Mouse (Mus musculus) midbrain, embryonic 11.5 days (tissue): Measurements from ENCODE around the gene Castor1. TPM values are rescaled to one million over a fixed set of nuclear protein-coding genes. Genes with fewer than 3 reads are reported as not detected.

Source experiments
- ATAC-seq: fragments of 200-750 bp; cut with Nextera tagmentation; 2 replicates; pipeline ENCODE4 v1.8.0; 2017; ENCODE audit warnings: moderate TSS enrichment, moderate library complexity; ENCODE audit not compliant: low FRiP score
- DNase-seq: peaks from one replicate; pipeline ENCODE4 v3.0.0; 2015; ENCODE audit warnings: low spot score; ENCODE audit errors: missing footprints
- H3K27ac ChIP-seq: fragments of 300-500 bp; sonication (generic); 2 replicates; pipeline ENCODE4 v1.5.1; 2014; ENCODE audit warnings: low read depth, low read length
- H3K27me3 ChIP-seq: fragments of 300-500 bp; sonication (generic); 2 replicates; pipeline ENCODE4 v1.6.1; 2014; ENCODE audit warnings: mild to moderate bottlenecking, low read length, moderate library complexity, mixed read lengths; ENCODE audit not compliant: control insufficient read depth, insufficient read depth
- H3K36me3 ChIP-seq: fragments of 300-500 bp; sonication (generic); 2 replicates; pipeline ENCODE4 v1.6.1; 2014; ENCODE audit warnings: mild to moderate bottlenecking, low read length, moderate library complexity, mixed read lengths; ENCODE audit not compliant: control insufficient read depth, insufficient read depth
- H3K4me1 ChIP-seq: fragments of 300-500 bp; sonication (generic); 2 replicates; pipeline ENCODE4 v1.6.1; 2014; ENCODE audit warnings: low read length; ENCODE audit not compliant: control insufficient read depth, insufficient read depth
- H3K4me2 ChIP-seq: fragments of 300-500 bp; sonication (generic); 2 replicates; pipeline ENCODE4 v1.6.1; 2014; ENCODE audit warnings: mild to moderate bottlenecking, moderate library complexity
- H3K4me3 ChIP-seq: fragments of 300-500 bp; sonication (generic); 2 replicates; pipeline ENCODE4 v1.5.1; 2014; ENCODE audit warnings: low read depth, low read length
- H3K9ac ChIP-seq: fragments of 300-500 bp; sonication (generic); 2 replicates; pipeline ENCODE4 v1.6.1; 2014; ENCODE audit warnings: low read length
- H3K9me3 ChIP-seq: fragments of 300-500 bp; sonication (generic); 2 replicates; pipeline ENCODE4 v1.6.1; 2016; ENCODE audit warnings: low read length; ENCODE audit not compliant: control insufficient read depth
- WGBS: fragments of 180-500 bp; shearing (Covaris S2); extraction: QIAGEN DNeasy Blood & Tissue Kit; methylation state at CpG from one replicate; pipeline ENCODE4 v1.1.7; 2014; 5-methylcytosine and 5-hydroxymethylcytosine counted together
- polyA plus RNA-seq: library from polyadenylated mRNA; unstranded; fragments of >200 nt; fragmentation: Nextera tagmentation; extraction: Ambion mirVana; gene quantifications from 2 replicates; pipeline ENCODE4 v1.2.1, GENCODE M21; 2014

The Castor1 gene
- polyA plus RNA-seq, 1 experiment from 2014 or later: 2.7 TPM

GRCm38 (mm10) chr11:4260463-4261187 lies 42.6 kb downstream of the Castor1 start:
- Histone ChIP-seq H3K36me3 (no peaks in the 10 kb centered on the region), H3K4me2 (no peak overlapping the region), H3K9me3 (no peaks in the 10 kb centered on the region), H3K27ac (no peak overlapping the region), H3K4me3 (no peak overlapping the region), H3K9ac (no peak overlapping the region), H3K4me1 (no peaks in the 10 kb centered on the region), H3K27me3 (peaks cover 7% of the 10 kb centered on the region)
- no peak for ATAC-seq
- WGBS: 68% methylated on average over 14 of the region's 14 CpGs
- peak; percentile 80 for DNase-seq

DNA sequence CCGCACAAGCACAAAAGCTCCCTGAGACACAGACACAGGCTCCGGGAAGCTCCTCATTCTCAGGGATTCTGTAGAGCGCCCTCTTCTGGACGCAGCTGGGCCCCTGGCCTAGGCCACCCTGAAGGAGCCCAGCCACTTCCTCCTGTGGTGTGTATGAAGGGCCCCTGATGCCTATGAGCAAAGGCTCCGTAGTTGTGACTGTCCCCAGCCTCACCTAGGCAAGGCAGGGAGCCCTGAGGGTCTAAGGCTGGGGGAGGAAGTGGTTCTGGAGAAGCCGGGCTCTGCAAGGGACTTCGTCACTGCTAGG lies 43.1 kb downstream of the Castor1 start:
- WGBS: 41% methylated on average over 7 of the region's 7 CpGs
- Histone ChIP-seq H3K9ac (no peak overlapping the region), H3K4me2 (no peak overlapping the region), H3K4me1 (no peaks in the 10 kb centered on the region), H3K36me3 (no peaks in the 10 kb centered on the region), H3K27ac (no peak overlapping the region), H3K27me3 (peaks cover 12% of the 10 kb centered on the region), H3K9me3 (no peaks in the 10 kb centered on the region), H3K4me3 (no peak overlapping the region)
- peak; percentile 94 for DNase-seq
- ATAC-seq: 0 out of 2 replicates have a peak, but pooled peaks have one; percentile 6

DNA sequence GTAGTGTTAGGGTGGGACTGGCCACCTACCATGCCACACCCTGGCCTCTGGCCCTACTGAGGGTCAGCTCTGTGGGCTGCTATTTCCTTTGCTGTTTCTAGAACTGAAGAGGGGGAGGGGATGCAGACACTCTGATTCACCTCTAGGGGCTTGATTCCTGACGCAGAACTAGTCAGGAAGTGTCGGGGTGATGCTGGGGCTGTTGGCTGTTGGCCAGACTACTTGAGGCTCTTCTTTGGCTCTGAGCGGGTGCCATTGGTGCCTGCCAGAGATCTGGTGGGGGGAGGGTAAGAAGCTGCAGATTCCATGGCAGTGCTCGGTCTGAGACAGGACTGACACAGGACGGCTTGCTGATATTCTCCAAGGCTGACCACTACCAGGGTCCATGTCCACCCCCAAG lies 43.9 kb downstream of the Castor1 start:
- WGBS: 45% methylated on average over 5 of the region's 5 CpGs
- ATAC-seq: no peak
- H3K27me3 ChIP-seq: peaks cover 20% of the 10 kb centered on the region

DNA sequence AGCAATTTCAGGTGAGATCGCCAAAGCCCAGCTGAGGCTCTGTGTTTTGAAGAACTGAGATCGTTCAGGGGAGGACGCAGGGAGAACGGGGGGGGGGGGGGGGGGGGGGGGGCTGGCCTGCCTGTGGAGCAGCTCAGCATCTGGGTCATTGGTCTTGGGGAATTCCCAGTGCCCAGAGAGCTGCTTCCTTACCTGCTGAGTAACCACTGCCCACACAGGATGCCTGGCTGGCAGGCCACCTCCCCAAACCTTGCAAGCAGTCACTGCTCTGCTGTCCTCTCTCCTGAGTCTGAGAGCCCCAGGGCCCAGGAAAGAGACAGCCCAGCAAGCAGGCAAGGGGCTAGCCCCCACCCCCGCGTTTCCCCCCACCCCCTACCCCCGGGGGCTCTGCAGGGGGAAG lies 44.8 kb downstream of the Castor1 start:
- Histone ChIP-seq H3K4me3 (no peak overlapping the region), H3K27ac (no peak overlapping the region), H3K36me3 (no peaks in the 10 kb centered on the region), H3K9ac (no peak overlapping the region), H3K4me2 (no peak overlapping the region), H3K4me1 (0 out of 2 replicates have a peak, but pooled peaks cover 8% of the 10 kb centered on the region), H3K27me3 (peaks cover 29% of the 10 kb centered on the region), H3K9me3 (no peaks in the 10 kb centered on the region)
- ATAC-seq (no peak), DNase-seq (peak; percentile 31)
- 28% methylated on average over 6 of the region's 7 CpGs for WGBS

More for the DNA sequence above, 43.9 kb downstream of the Castor1 start:
- no peaks in the 10 kb centered on the region for H3K36me3 ChIP-seq
- H3K9me3 ChIP-seq: no peaks in the 10 kb centered on the region
- H3K27ac ChIP-seq: no peak overlapping the region
- DNase-seq: peak; percentile 87
- H3K9ac ChIP-seq: no peak overlapping the region
- H3K4me3 ChIP-seq: no peak overlapping the region
- H3K4me1 ChIP-seq: 0 out of 2 replicates have a peak, but pooled peaks cover 7% of the 10 kb centered on the region
- H3K4me2 ChIP-seq: no peak overlapping the region

GRCm38 (mm10) chr11:4263296-4263695 lies 45.3 kb downstream of the Castor1 start:
- Histone ChIP-seq H3K4me1 (0 out of 2 replicates have a peak, but pooled peaks cover 8% of the 10 kb centered on the region), H3K9me3 (no peaks in the 10 kb centered on the region), H3K27ac (no peak overlapping the region), H3K4me3 (no peak overlapping the region), H3K9ac (no peak overlapping the region), H3K27me3 (peaks cover 33% of the 10 kb centered on the region), H3K36me3 (no peaks in the 10 kb centered on the region), H3K4me2 (no peak overlapping the region)
- ATAC-seq: no peak
- DNase-seq: peak; percentile 71
- WGBS: 32% methylated on average over 1 of the region's 1 CpGs

DNA sequence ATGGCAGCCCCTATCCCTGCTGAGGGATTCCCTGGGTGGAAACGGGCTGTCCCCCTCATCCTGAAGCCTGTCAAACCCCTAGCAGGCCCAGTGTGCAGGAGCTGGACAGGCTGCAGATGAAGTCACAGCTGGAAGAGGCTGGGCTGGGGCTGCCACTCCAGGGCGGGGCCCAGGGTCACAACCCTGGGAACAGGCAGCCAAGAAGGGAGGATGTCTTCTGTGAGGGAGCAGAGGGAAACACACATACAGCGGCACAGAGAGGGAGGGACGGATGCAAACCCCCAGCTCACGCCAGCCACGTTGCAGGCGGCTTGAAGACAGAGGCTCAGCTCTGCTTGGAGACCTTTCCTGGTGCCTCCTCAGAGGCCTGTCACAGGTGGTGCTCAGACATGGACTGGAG lies 46.0 kb downstream of the Castor1 start:
- ATAC-seq (no peak), DNase-seq (peak; percentile 6)
- no peaks in the 10 kb centered on the region for H3K36me3 ChIP-seq
- H3K27me3 ChIP-seq: peaks cover 34% of the 10 kb centered on the region
- no peak overlapping the region for H3K9ac ChIP-seq
- no peak overlapping the region for H3K27ac ChIP-seq
- H3K4me3 ChIP-seq: no peak overlapping the region
- WGBS: 70% methylated on average over 6 of the region's 7 CpGs
- H3K4me1 ChIP-seq: 0 out of 2 replicates have a peak, but pooled peaks cover 8% of the 10 kb centered on the region
- H3K4me2 ChIP-seq: no peak overlapping the region
- H3K9me3 ChIP-seq: no peaks in the 10 kb centered on the region

DNA sequence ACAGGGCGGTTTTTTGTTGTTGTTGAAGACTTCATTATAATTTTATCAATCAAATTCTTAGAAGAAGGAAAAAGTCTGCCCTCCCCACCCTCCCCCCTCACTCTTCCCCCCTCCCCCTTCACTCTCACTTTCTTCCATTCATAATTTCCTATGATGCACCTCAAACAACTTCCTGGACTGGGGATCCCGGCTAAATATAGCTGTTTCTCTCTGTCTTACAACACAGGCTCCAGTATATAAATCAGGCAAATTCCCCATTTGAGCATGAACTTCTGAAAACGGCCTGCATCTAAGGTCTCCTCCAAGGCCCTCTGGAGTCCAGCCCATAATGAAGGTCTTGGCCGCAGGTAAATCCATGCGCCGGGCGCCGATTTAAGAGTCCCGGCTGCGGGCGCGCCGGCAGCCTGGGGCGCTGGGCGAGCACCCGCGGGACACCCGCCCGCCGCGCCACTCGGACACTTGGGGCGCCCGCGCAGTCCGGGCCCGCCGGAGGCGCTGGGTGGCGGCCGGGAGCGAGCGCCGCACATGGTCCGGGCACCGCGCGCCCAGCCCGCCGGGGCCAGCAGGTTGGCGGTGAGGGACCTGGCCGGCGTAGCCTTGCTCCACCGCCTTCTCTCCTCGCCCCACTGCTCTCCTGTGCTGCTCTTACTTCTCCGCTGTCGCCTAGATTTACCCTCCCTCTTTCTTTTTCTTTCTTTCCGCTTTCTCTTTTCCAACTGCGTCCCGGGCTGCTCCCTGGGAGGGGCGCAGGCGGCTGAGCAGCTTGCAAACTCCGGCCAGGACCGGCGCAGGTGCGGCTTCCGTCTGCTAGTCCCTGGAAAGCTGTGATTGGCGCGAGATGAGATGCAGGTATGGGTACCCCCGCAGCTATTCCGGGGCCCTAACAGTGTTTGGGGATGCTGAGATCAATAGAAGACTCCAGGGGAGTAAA lies 48.5 kb downstream of the Castor1 start:
- Histone ChIP-seq H3K9ac (peak overlapping the region; percentile 6; the same call in 1 of the 2 replicates), H3K27ac (no peak overlapping the region), H3K4me2 (peak overlapping the region; percentile 80), H3K27me3 (peaks cover 34% of the 10 kb centered on the region), H3K9me3 (no peaks in the 10 kb centered on the region), H3K4me3 (peak overlapping the region; percentile 43), H3K4me1 (0 out of 2 replicates have a peak, but pooled peaks cover 8% of the 10 kb centered on the region), H3K36me3 (no peaks in the 10 kb centered on the region)
- peak; percentile 91 for DNase-seq
- peak; percentile 61 for ATAC-seq
- under 1% methylated on average over 60 of the region's 61 CpGs for WGBS

GRCm38 (mm10) chr11:4267202-4267578 lies 49.2 kb downstream of the Castor1 start:
- H3K4me2 ChIP-seq: peak overlapping the region; percentile 80
- peak overlapping the region; percentile 43 for H3K4me3 ChIP-seq
- H3K27ac ChIP-seq: no peak overlapping the region
- H3K27me3 ChIP-seq: peaks cover 34% of the 10 kb centered on the region
- no peak overlapping the region for H3K9ac ChIP-seq
- no peaks in the 10 kb centered on the region for H3K9me3 ChIP-seq
- no peak for ATAC-seq
- WGBS: 4% methylated on average over 13 of the region's 13 CpGs
- 0 out of 2 replicates have a peak, but pooled peaks cover 8% of the 10 kb centered on the region for H3K4me1 ChIP-seq
- no peaks in the 10 kb centered on the region for H3K36me3 ChIP-seq
- DNase-seq: no peak

DNA sequence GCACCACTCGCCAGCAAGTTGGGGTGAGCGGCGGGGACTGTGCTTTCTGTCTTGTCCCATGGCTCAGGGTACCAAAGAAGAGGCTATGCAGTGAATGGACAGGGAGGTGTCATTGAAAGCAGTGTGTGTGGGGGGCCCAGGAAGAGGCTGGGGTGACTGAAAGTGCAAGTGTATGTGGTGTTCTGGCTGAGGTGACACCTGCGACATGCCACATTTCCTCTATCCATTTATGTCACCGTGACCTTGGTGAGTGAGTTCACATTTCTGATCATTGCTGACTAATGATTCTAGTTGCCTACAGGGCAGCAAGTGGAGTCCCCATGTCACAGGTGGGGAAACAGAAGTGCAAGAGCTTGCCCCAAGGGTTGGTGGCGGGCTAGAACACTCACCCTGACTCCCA lies 50.5 kb downstream of the Castor1 start:
- H3K4me3 ChIP-seq: no peak overlapping the region
- H3K36me3 ChIP-seq: no peaks in the 10 kb centered on the region
- no peak for DNase-seq
- 0 out of 2 replicates have a peak, but pooled peaks cover 8% of the 10 kb centered on the region for H3K4me1 ChIP-seq
- no peak for ATAC-seq
- WGBS: 90% methylated on average over 6 of the region's 6 CpGs
- H3K27ac ChIP-seq: no peak overlapping the region
- H3K9ac ChIP-seq: no peak overlapping the region
- H3K9me3 ChIP-seq: no peaks in the 10 kb centered on the region
- no peak overlapping the region for H3K4me2 ChIP-seq
- H3K27me3 ChIP-seq: peaks cover 34% of the 10 kb centered on the region
